Mouse (Mus musculus) stomach, embryonic 14.5 days (tissue): ENCODE data around the gene Wdr20. TPM values are rescaled to one million over a fixed set of nuclear protein-coding genes. Genes with fewer than 3 reads are reported as not detected.

Source experiments
- ATAC-seq: fragments of 200-750 bp; cut with Nextera tagmentation; 2 replicates; pipeline ENCODE4 v1.8.0; 2017; ENCODE audit warnings: low read depth, moderate TSS enrichment; ENCODE audit not compliant: insufficient number of reproducible peaks, insufficient read depth, low FRiP score
- H3K27ac ChIP-seq: fragments of 300-500 bp; sonication (generic); 2 replicates; pipeline ENCODE4 v1.5.1; 2014; ENCODE audit warnings: mild to moderate bottlenecking, low read length, moderate library complexity, mixed read lengths
- H3K27me3 ChIP-seq: fragments of 300-500 bp; sonication (generic); 2 replicates; pipeline ENCODE4 v1.6.1; 2014; ENCODE audit warnings: low read length, control low read depth, mixed read lengths; ENCODE audit not compliant: control insufficient read depth, insufficient read depth
- H3K36me3 ChIP-seq: fragments of 300-500 bp; sonication (generic); 2 replicates; pipeline ENCODE4 v1.6.1; 2014; ENCODE audit warnings: mild to moderate bottlenecking, control low read depth, low read length, moderate library complexity, mixed read lengths; ENCODE audit not compliant: control insufficient read depth, insufficient read depth
- H3K4me1 ChIP-seq: fragments of 300-500 bp; sonication (generic); 2 replicates; pipeline ENCODE4 v1.6.1; 2014; ENCODE audit warnings: low read length, control low read depth, mixed read lengths; ENCODE audit not compliant: control insufficient read depth, insufficient read depth
- H3K4me2 ChIP-seq: fragments of 300-500 bp; sonication (generic); replicated peaks from 2 replicates; pipeline ENCODE4 v1.6.1; 2014; ENCODE audit warnings: low read depth, low read length, control low read depth
- H3K4me3 ChIP-seq: fragments of 300-500 bp; sonication (generic); 2 replicates; pipeline ENCODE4 v1.5.1; 2014; ENCODE audit warnings: low read depth, low read length, control low read depth
- H3K9ac ChIP-seq: fragments of 300-500 bp; sonication (generic); replicated peaks from 2 replicates; pipeline ENCODE4 v1.6.1; 2014; ENCODE audit warnings: low read depth, mild to moderate bottlenecking, control low read depth, low read length, moderate library complexity, mixed read lengths
- H3K9me3 ChIP-seq: fragments of 300-500 bp; sonication (generic); 2 replicates; pipeline ENCODE4 v1.6.1; 2016; ENCODE audit warnings: low read depth, low read length, control low read depth; ENCODE audit not compliant: control insufficient read depth
- WGBS: fragments of 180-500 bp; shearing (Covaris S2); extraction: QIAGEN DNeasy Blood & Tissue Kit; methylation state at CpG from one replicate; pipeline ENCODE4 v1.1.7; 2014; 5-methylcytosine and 5-hydroxymethylcytosine counted together
- polyA plus RNA-seq: library from polyadenylated mRNA; unstranded; fragments of >200 nt; fragmentation: Nextera tagmentation; extraction: Ambion mirVana; gene quantifications from 2 replicates; pipeline ENCODE4 v1.2.1, GENCODE M21; 2014

Gene Wdr20
- polyA plus RNA-seq, 1 experiment from 2014 or later = 25.1 TPM

GRCm38 (mm10) chr12:110841731-110842493, 104.2 kb downstream of the Wdr20 start:
- Histone ChIP-seq H3K4me1 (peaks cover 9% of the 10 kb centered on the region), H3K36me3 (no peaks in the 10 kb centered on the region), H3K9me3 (no peaks in the 10 kb centered on the region), H3K4me2 (no peak overlapping the region), H3K27me3 (no peaks in the 10 kb centered on the region), H3K9ac (no peak overlapping the region), H3K4me3 (no peak overlapping the region), H3K27ac (no peak overlapping the region)
- WGBS = 69% methylated on average over 5 of the region's 5 CpGs
- no peak for ATAC-seq

- Histone ChIP-seq H3K9ac (peak overlapping the region; percentile 21; the same call in 1 of the 2 replicates), H3K4me3 (peak overlapping the region; percentile 54), H3K36me3 (no peaks in the 10 kb centered on the region), H3K27me3 (no peaks in the 10 kb centered on the region), H3K4me1 (peaks cover 9% of the 10 kb centered on the region), H3K4me2 (peak overlapping the region; percentile 76), H3K27ac (no peak overlapping the region), H3K9me3 (no peaks in the 10 kb centered on the region)
- 17% methylated on average over 32 of the region's 32 CpGs for WGBS
- ATAC-seq = no peak
These were observed 105.7 kb downstream of the Wdr20 start for GRCm38 (mm10) chr12:110843194-110844048.

GRCm38 (mm10) chr12:110844227-110845130, 106.7 kb downstream of the Wdr20 start:
- peak overlapping the region; percentile 42; the same call in 1 of the 2 replicates for H3K9ac ChIP-seq
- ATAC-seq = peak; percentile 11
- peaks cover 9% of the 10 kb centered on the region for H3K4me1 ChIP-seq
- H3K9me3 ChIP-seq = no peaks in the 10 kb centered on the region
- H3K27me3 ChIP-seq = no peaks in the 10 kb centered on the region
- peak overlapping the region; percentile 82 for H3K27ac ChIP-seq
- WGBS = under 1% methylated on average over 42 of the region's 42 CpGs
- H3K36me3 ChIP-seq = no peaks in the 10 kb centered on the region
- H3K4me3 ChIP-seq = peak overlapping the region; percentile 54
- peak overlapping the region; percentile 76 for H3K4me2 ChIP-seq

GRCm38 (mm10) chr12:110845131-110845880, 107.6 kb downstream of the Wdr20 start:
- WGBS = under 1% methylated on average over 36 of the region's 36 CpGs
- ATAC-seq = peak; percentile 94
- H3K27me3 ChIP-seq = no peaks in the 10 kb centered on the region

GRCm38 (mm10) chr12:110846191-110846765, 108.5 kb downstream of the Wdr20 start:
- Histone ChIP-seq H3K4me1 (peaks cover 9% of the 10 kb centered on the region), H3K36me3 (no peaks in the 10 kb centered on the region), H3K9ac (no peak overlapping the region), H3K27me3 (no peaks in the 10 kb centered on the region), H3K27ac (no peak overlapping the region), H3K4me3 (peak overlapping the region; percentile 54), H3K9me3 (no peaks in the 10 kb centered on the region), H3K4me2 (peak overlapping the region; percentile 76)
- 71% methylated on average over 6 of the region's 6 CpGs for WGBS
- no peak for ATAC-seq

More at GRCm38 (mm10) chr12:110845131-110845880, 107.6 kb downstream of the Wdr20 start:
- Histone ChIP-seq H3K4me2 (peak overlapping the region; percentile 76), H3K9me3 (no peaks in the 10 kb centered on the region), H3K9ac (peak overlapping the region; percentile 42; the same call in 1 of the 2 replicates), H3K36me3 (no peaks in the 10 kb centered on the region), H3K4me1 (peaks cover 5% of the 10 kb centered on the region), H3K4me3 (peak overlapping the region; percentile 54), H3K27ac (peak overlapping the region; percentile 82)

- H3K9me3 ChIP-seq = no peaks in the 10 kb centered on the region
- peak within 1 kb of the TSS; percentile 83 for H3K27ac ChIP-seq
- ATAC-seq = peak; percentile 86
- H3K36me3 ChIP-seq = no peaks in the 10 kb centered on the region
- H3K4me3 ChIP-seq = peak within 1 kb of the TSS; percentile 83
- WGBS = under 1% methylated on average over 81 of the region's 89 CpGs
- no peaks in the 10 kb centered on the region for H3K27me3 ChIP-seq
- peaks cover 15% of the 10 kb centered on the region for H3K4me1 ChIP-seq
- H3K9ac ChIP-seq = peak within 1 kb of the TSS; percentile 82
- H3K4me2 ChIP-seq = peak within 1 kb of the TSS; percentile 67
These were observed 112.5 kb downstream of the Wdr20 start, which contains the start of gene Zfp839 for GRCm38 (mm10) chr12:110850010-110850928. TSS of gene Zfp839 (plus strand) at chr12:110850253.

GRCm38 (mm10) chr12:110850929-110851256, 113.1 kb downstream of the Wdr20 start:
- 13% methylated on average over 9 of the region's 9 CpGs for WGBS
- peaks cover 13% of the 10 kb centered on the region for H3K4me1 ChIP-seq
- peak overlapping the region; percentile 82 for H3K9ac ChIP-seq
- peak overlapping the region; percentile 83 for H3K4me3 ChIP-seq
- no peaks in the 10 kb centered on the region for H3K27me3 ChIP-seq
- H3K27ac ChIP-seq = no peak overlapping the region
- H3K4me2 ChIP-seq = peak overlapping the region; percentile 67
- H3K36me3 ChIP-seq = peaks cover 5% of the 10 kb centered on the region
- ATAC-seq = no peak; the same call in 1 of the 2 replicates
- no peaks in the 10 kb centered on the region for H3K9me3 ChIP-seq
